Mouse (Mus musculus) midbrain, embryonic 11.5 days (tissue): ENCODE data around the gene Tsfm. TPM values are rescaled to one million over a fixed set of nuclear protein-coding genes. Genes with fewer than 3 reads are reported as not detected.
A peak's percentile ranks its signal among the peaks of the same experiment; 100 is the strongest.

Experiments used
- ATAC-seq: fragments of 200-750 bp; cut with Nextera tagmentation; 2 replicates; pipeline ENCODE4 v1.8.0; 2017; ENCODE audit warnings: moderate TSS enrichment, moderate library complexity; ENCODE audit not compliant: low FRiP score
- DNase-seq: peaks from one replicate; pipeline ENCODE4 v3.0.0; 2015; ENCODE audit warnings: low spot score; ENCODE audit errors: missing footprints
- H3K27ac ChIP-seq: fragments of 300-500 bp; sonication (generic); 2 replicates; pipeline ENCODE4 v1.5.1; 2014; ENCODE audit warnings: low read depth, low read length
- H3K27me3 ChIP-seq: fragments of 300-500 bp; sonication (generic); 2 replicates; pipeline ENCODE4 v1.6.1; 2014; ENCODE audit warnings: mild to moderate bottlenecking, low read length, moderate library complexity, mixed read lengths; ENCODE audit not compliant: control insufficient read depth, insufficient read depth
- H3K36me3 ChIP-seq: fragments of 300-500 bp; sonication (generic); 2 replicates; pipeline ENCODE4 v1.6.1; 2014; ENCODE audit warnings: mild to moderate bottlenecking, low read length, moderate library complexity, mixed read lengths; ENCODE audit not compliant: control insufficient read depth, insufficient read depth
- H3K4me1 ChIP-seq: fragments of 300-500 bp; sonication (generic); 2 replicates; pipeline ENCODE4 v1.6.1; 2014; ENCODE audit warnings: low read length; ENCODE audit not compliant: control insufficient read depth, insufficient read depth
- H3K4me2 ChIP-seq: fragments of 300-500 bp; sonication (generic); 2 replicates; pipeline ENCODE4 v1.6.1; 2014; ENCODE audit warnings: mild to moderate bottlenecking, moderate library complexity
- H3K4me3 ChIP-seq: fragments of 300-500 bp; sonication (generic); 2 replicates; pipeline ENCODE4 v1.5.1; 2014; ENCODE audit warnings: low read depth, low read length
- H3K9ac ChIP-seq: fragments of 300-500 bp; sonication (generic); 2 replicates; pipeline ENCODE4 v1.6.1; 2014; ENCODE audit warnings: low read length
- H3K9me3 ChIP-seq: fragments of 300-500 bp; sonication (generic); 2 replicates; pipeline ENCODE4 v1.6.1; 2016; ENCODE audit warnings: low read length; ENCODE audit not compliant: control insufficient read depth
- WGBS: fragments of 180-500 bp; shearing (Covaris S2); extraction: QIAGEN DNeasy Blood & Tissue Kit; methylation state at CpG from one replicate; pipeline ENCODE4 v1.1.7; 2014; 5-methylcytosine and 5-hydroxymethylcytosine counted together
- microRNA counts: library from miRNA; unstranded; fragments of <30 nt; microRNA quantifications from one replicate; lab custom pipeline; 2015
- microRNA-seq: library from miRNA; unstranded; fragments of <30 nt; microRNA quantifications from one replicate; pipeline ENCODE4, GENCODE M21; 2017
- polyA plus RNA-seq: library from polyadenylated mRNA; unstranded; fragments of >200 nt; fragmentation: Nextera tagmentation; extraction: Ambion mirVana; gene quantifications from 2 replicates; pipeline ENCODE4 v1.2.1, GENCODE M21; 2014

The Tsfm gene
- polyA plus RNA-seq, 1 experiment from 2014 or later: 80.7 TPM

DNA sequence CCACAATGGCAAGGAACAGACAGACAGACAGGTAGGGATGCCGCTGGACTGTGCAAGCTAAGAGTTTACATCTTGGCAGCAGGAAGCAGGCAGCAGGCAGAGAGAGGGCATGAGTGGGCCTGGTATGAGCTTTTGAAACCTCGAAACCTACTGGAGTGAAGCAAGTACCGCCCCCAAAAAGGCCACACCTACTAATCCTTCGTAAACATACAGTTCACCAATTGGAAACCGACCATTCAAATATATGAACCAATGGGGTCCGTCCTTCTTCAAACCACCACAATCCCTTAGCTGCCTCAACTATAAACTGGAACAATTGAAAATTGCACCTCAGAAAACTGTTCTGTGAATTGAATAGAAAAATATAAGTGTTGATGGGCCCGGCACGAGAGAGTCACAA is 66.8 kb downstream of the Tsfm start:
- peaks cover 9% of the 10 kb centered on the region for H3K4me1 ChIP-seq
- WGBS: 88% methylated on average over 8 of the region's 8 CpGs
- DNase-seq: no peak
- no peak for ATAC-seq
- no peaks in the 10 kb centered on the region for H3K36me3 ChIP-seq
- peaks cover 4% of the 10 kb centered on the region for H3K27me3 ChIP-seq
- H3K27ac ChIP-seq: no peak overlapping the region
- H3K4me2 ChIP-seq: no peak overlapping the region
- no peaks in the 10 kb centered on the region for H3K9me3 ChIP-seq
- H3K4me3 ChIP-seq: no peak overlapping the region
- H3K9ac ChIP-seq: no peak overlapping the region

DNA sequence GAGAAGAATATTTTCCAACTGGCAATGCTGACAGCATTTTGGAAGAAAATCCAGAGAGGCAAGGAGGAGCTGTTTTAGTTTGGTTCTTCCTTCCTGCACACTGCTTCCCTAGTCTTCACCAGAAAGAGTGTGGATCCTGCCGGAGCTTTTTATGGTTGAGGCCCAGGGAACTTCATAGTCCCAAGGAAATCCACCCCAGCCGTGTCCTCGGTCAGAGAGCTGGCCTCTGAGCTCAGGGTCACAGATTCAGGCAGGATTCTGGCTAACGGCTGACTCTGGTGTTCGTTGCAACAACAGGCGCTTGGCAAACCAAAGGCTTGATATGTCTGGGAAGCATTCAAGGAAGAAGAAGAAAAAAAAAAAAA is 67.7 kb downstream of the Tsfm start:
- ATAC-seq (no peak), DNase-seq (no peak)
- Histone ChIP-seq H3K9me3 (no peaks in the 10 kb centered on the region), H3K27ac (no peak overlapping the region), H3K36me3 (no peaks in the 10 kb centered on the region), H3K4me1 (peaks cover 9% of the 10 kb centered on the region), H3K4me3 (no peak overlapping the region), H3K27me3 (peaks cover 4% of the 10 kb centered on the region), H3K4me2 (no peak overlapping the region), H3K9ac (no peak overlapping the region)
- 42% methylated on average over 6 of the region's 6 CpGs for WGBS

DNA sequence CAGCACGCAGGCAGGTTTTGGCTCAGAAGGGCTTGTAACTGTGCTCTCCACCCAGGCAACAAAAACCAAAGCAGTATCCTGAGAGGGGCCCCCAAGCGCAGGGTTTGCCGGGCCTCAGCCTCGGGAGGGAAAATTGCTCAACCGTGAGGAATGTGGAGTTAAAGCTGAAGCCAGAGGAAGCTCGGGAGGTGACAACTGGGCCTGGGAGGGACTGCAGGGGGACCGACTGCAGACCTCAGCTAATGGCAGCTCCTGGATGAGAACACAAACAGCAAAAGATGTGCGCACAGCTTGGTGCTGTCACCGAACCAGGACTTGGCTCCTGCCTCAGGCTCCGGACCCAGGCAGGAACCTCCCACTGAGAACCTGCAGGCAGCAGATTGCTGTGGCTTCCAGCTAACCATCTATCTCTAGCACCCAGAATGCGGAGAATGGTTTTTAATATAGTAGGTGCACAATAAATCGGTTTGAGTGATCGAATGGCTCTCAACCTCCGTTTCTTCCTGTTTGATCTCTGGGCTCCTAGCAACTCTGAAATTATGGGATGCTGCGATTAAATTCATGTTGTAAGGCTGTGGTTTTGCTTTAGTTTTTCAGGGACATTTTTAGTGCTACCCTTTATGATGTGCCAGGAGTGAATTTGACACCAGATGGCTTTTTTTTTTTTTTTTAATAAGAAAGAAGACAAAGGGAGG is 68.2 kb downstream of the Tsfm start:
- no peak overlapping the region for H3K4me3 ChIP-seq
- WGBS: 26% methylated on average over 15 of the region's 15 CpGs
- peaks cover 13% of the 10 kb centered on the region for H3K4me1 ChIP-seq
- H3K4me2 ChIP-seq: no peak overlapping the region
- no peak overlapping the region; the same call in 1 of the 2 replicates for H3K27ac ChIP-seq
- no peaks in the 10 kb centered on the region for H3K9me3 ChIP-seq
- peaks cover 4% of the 10 kb centered on the region for H3K27me3 ChIP-seq
- ATAC-seq (peak; percentile 8; the same call in 1 of the 2 replicates), DNase-seq (peak; percentile 90)
- H3K9ac ChIP-seq: no peak overlapping the region
- H3K36me3 ChIP-seq: no peaks in the 10 kb centered on the region

DNA sequence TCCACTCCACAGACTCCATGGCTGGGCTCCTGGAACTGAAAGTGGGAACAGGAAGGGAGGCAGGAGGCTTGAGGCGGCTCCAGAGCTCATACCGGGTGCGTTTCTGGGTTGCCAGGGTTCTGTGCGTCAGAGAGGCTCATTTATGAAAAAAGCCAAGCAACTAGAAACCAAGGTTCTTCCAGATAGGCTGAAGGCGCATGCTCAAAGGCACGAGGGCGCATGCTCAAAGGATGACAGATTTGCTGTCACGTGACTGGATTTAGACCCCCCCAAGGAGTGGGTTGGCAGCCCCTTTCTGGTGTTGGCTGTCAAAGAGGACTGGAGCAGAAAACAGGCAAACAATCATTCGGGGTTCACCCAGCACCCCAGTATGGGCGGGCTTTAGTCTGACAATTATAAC is 68.9 kb downstream of the Tsfm start:
- no peak overlapping the region for H3K4me3 ChIP-seq
- no peak overlapping the region; the same call in 1 of the 2 replicates for H3K27ac ChIP-seq
- peaks cover 20% of the 10 kb centered on the region for H3K4me1 ChIP-seq
- H3K27me3 ChIP-seq: peaks cover 4% of the 10 kb centered on the region
- H3K9me3 ChIP-seq: no peaks in the 10 kb centered on the region
- H3K4me2 ChIP-seq: no peak overlapping the region
- DNase-seq: no peak
- ATAC-seq: no peak
- WGBS: 61% methylated on average over 10 of the region's 10 CpGs
- H3K36me3 ChIP-seq: no peaks in the 10 kb centered on the region
- H3K9ac ChIP-seq: no peak overlapping the region

MicroRNAs encoded within 50 kb of the gene (microRNA counts, 519-probe panel; counts per million panel counts)
- 3,569 counts per million, percentile 21 among the panel's probes with 10 or more counts for microRNA mmu-miR-26a (lab: Ali Mortazavi, UCI)
- not detected for microRNA mmu-miR-546 (lab: Ali Mortazavi, UCI)

Small RNA genes within 50 kb of the gene (microRNA-seq; reads per million reads assigned to microRNA genes)
- gene Mir26a-2 (51.0 reads per million, percentile 46 among the genes with 10 or more reads in this experiment), gene Mir546 (not detected)

Other genes with a start within 250 kb of the Tsfm start
- gene Atp23, start 129.5 kb downstream of the Tsfm start, polyA plus RNA-seq: 15.9 and 17.8 TPM in 2 replicates
- 40.6 and 42.8 TPM in 2 replicates for gene Ctdsp2, start 52.1 kb downstream of the Tsfm start, polyA plus RNA-seq
- gene Avil, start 30.1 kb downstream of the Tsfm start, polyA plus RNA-seq: 1.1 and 1.6 TPM in 2 replicates
- gene Mettl1, start 10.6 kb upstream of the Tsfm start, polyA plus RNA-seq: 36.5 and 37.4 TPM in 2 replicates
- gene Eef1akmt3, start 10.7 kb upstream of the Tsfm start, polyA plus RNA-seq: 0.06 and 0.11 TPM in 2 replicates
- gene Cyp27b1, start 17.4 kb upstream of the Tsfm start, polyA plus RNA-seq: not detected in 2 replicates
- gene March9, start 29.3 kb upstream of the Tsfm start, polyA plus RNA-seq: 3.2 and 3.7 TPM in 2 replicates
- 2,818 and 2,848 TPM in 2 replicates for gene Cdk4, start 32.7 kb upstream of the Tsfm start, polyA plus RNA-seq
- 98.6 and 117 TPM in 2 replicates for gene Tspan31, start 39.4 kb upstream of the Tsfm start, polyA plus RNA-seq
- 0.66 and 0.89 TPM in 2 replicates for gene Agap2, start 44.4 kb upstream of the Tsfm start, polyA plus RNA-seq
- 43.1 and 49.7 TPM in 2 replicates for gene Os9, start 90.3 kb upstream of the Tsfm start, polyA plus RNA-seq
- 8.1 and 9.4 TPM in 2 replicates for gene B4galnt1, start 134.4 kb upstream of the Tsfm start, polyA plus RNA-seq
- gene Slc26a10, start 149.8 kb upstream of the Tsfm start, polyA plus RNA-seq: 0.51 and 0.58 TPM in 2 replicates
- 25.8 and 28.2 TPM in 2 replicates for gene Arhgef25, start 159.2 kb upstream of the Tsfm start, polyA plus RNA-seq
- 130 and 138 TPM in 2 replicates for gene Dtx3, start 164.9 kb upstream of the Tsfm start, polyA plus RNA-seq
- 10.3 and 11.4 TPM in 2 replicates for gene Pip4k2c, start 180.7 kb upstream of the Tsfm start, polyA plus RNA-seq
- 26.3 and 31.1 TPM in 2 replicates for gene Kif5a, start 232.5 kb upstream of the Tsfm start, polyA plus RNA-seq
- 196 and 206 TPM in 2 replicates for gene Dctn2, start 235.5 kb upstream of the Tsfm start, polyA plus RNA-seq